Mouse (Mus musculus) embryonic fibroblast, embryonic 13.5 days (primary cell): ENCODE measurements at regions not wholly inside any gene's neighbourhood (a gene's known extent, or its start where the extent isn't known, plus 50 kb on each side); places are given as distances from the start of the nearest gene placed in this dataset.

Experiments used
- CTCF ChIP-seq: IDR thresholded peaks from 2 replicates; pipeline ENCODE4 v1.5.1; 2011; ENCODE audit warnings: mild to moderate bottlenecking, control low read depth, low read length, moderate library complexity, borderline replicate concordance; ENCODE audit not compliant: insufficient read depth
- POLR2A ChIP-seq: IDR thresholded peaks from 2 replicates; pipeline ENCODE4 v1.6.1; 2011; ENCODE audit warnings: low read depth, mild to moderate bottlenecking, control low read depth, low read length, moderate library complexity

DNA sequence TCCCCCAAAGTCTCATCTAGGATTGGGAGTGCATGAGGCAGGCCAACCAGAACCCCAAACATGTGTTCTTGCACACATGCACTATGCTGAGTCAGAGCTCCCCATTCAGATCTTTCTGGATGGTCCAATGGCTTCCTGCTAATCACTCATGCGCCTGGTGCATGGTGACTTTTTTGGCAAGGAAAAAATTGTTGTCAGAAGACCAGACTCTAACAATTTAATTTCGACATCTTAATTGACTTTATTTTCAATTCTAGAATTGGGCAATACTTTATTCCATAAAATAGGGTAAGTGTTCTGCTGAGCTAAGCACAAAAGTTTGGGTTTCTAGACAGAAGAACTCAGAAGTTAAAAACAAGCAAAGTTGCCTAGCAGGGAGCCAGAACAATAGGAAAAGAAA is 165.7 kb downstream of the Snx19 start:
- TF ChIP-seq POLR2A (no peak), CTCF (no peak)
